Mouse (Mus musculus): Measurements from ENCODE around the gene Epb41l5.

- no peak for TF ChIP-seq POLR2A (IDR thresholded peaks at IDR 0.05; ENCODE audit: control insufficient read depth, extremely low read depth, insufficient read depth, low read length, poor library complexity)
- TF ChIP-seq CTCF (IDR thresholded peaks at IDR 0.05; ENCODE audit: borderline replicate concordance, control insufficient read depth, extremely low read depth, insufficient read depth, low read length, poor library complexity), result no peak
These were observed 127.8 kb downstream of the Epb41l5 start for GRCm38 (mm10) chr1:119521029-119521428.

Data from thymus, adult 2 months (tissue).